Mouse (Mus musculus): ENCODE measurements at regions not wholly inside any gene's neighbourhood (a gene's known extent, or its start where the extent isn't known, plus 50 kb on each side); places are given as distances from the start of the nearest gene placed in this dataset.
A peak's percentile ranks its signal among the peaks of the same experiment; 100 is the strongest.
"Not testable (repeated sequence)": the region's sequence is repeated elsewhere in the genome, so short reads cannot be mapped to it uniquely, and the experiment has no call there.

DNA sequence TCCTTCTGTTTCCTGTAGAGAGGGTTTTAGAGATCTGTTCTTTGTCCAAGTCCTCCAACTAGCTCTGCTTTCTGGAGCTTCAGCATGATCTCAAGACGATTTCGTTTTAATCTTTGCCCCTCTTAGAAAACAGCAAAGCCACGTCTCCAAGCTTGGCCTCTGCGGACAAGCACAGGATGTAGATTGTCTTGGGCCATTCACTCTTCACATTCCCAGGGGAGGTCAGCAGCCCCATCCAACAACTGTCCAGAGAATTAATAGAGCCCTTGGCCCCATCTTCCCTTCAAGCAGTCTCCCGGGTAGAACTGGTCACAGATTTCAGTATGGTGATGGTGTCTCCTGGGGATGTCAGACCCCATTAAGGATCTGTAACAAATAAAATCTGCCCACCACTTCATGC lies 162.7 kb upstream of the Zfp637 start:
- DNase-seq (ENCODE audit: low spot score in 2 of 2) = no peak

- DNase-seq (ENCODE audit: low spot score in 2 of 2) = no peak
Observed at GRCm38 (mm10) chr6:117678877-117679276, 162.1 kb upstream of the Zfp637 start.

DNA sequence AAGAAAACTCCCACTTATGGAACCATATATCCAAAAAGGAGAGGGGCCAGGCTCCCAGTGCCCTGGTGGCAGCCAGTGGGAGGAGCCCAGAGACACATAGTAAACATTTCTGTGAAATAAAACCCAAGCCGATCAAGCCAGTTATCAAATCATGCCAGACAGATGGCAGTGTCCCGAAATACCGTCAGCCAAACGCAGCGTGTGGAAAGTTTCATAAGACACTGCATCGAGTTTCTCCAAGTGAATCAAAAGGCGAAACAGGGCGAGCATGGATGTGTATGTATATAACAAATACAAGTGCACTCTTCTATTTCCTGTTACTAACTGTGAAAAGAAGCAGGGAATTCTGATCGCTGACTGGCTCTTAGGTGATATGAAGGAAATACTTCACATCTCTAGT lies 154.8 kb upstream of the Zfp637 start:
- peak in 1 of 2 experiments; percentile 24 for DNase-seq (ENCODE audit: low spot score in 2 of 2)

DNA sequence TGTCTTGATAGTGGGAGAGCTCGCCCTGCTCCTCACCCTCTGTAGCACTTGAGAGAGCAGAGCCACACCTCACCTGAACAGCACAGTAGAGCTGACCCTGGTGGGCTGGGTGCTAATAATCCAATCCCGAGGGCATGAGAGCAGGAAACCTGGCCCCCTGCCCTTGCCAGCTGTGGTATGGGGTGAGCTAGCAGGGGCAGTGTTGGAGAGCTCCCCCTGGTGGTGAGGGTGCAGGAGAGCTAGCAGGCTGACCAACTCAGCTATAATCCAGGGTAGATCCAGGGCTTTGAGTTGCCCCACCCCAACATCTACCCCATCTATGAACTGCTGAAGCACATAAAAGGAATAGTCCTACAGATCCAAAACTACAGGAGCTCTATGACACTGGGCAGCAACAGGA lies 153.9 kb upstream of the Zfp637 start:
- no peak for DNase-seq (ENCODE audit: low spot score in 2 of 2)

DNA sequence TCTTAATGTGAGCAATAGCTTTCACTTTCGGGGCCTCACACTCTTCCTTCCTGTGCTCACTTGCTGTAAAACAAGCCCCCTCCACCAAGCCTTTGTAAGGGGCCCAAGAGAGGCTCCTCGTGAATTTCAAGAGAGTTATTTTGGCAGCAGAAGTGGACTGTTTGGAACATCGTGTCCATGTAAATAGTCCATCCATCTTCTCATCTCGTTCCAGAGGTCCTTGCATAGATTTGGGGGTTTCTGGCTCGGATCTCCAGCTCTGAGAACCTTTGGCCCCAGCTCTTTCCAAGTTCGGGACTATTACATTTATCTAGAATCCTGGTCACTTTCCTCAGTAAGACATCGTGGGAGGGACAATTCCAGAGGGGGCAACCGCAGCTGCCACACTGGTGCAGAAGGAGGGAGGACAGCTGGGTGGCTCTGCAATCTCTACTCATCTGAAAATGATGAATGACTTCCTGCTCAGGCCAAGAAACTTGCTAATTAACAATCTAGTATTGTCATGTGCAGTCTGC lies 152.3 kb upstream of the Zfp637 start:
- DNase-seq (ENCODE audit: low spot score in 2 of 2) = no peak

- no peak for DNase-seq (ENCODE audit: low spot score in 2 of 2)
Observed at GRCm38 (mm10) chr6:117700286-117700685, 140.7 kb upstream of the Zfp637 start.

GRCm38 (mm10) chr6:117701547-117701946 lies 139.4 kb upstream of the Zfp637 start:
- DNase-seq (ENCODE audit: low spot score in 2 of 2) = no peak

- DNase-seq (ENCODE audit: low spot score in 2 of 2) = no peak
Observed at GRCm38 (mm10) chr6:117706006-117706405, 135.0 kb upstream of the Zfp637 start.

GRCm38 (mm10) chr6:117709212-117709611 lies 131.8 kb upstream of the Zfp637 start:
- no peak for DNase-seq (ENCODE audit: low spot score in 2 of 2)

- no peak for DNase-seq (ENCODE audit: low spot score in 2 of 2)
Observed at GRCm38 (mm10) chr6:117715056-117715777, 125.8 kb upstream of the Zfp637 start.

DNA sequence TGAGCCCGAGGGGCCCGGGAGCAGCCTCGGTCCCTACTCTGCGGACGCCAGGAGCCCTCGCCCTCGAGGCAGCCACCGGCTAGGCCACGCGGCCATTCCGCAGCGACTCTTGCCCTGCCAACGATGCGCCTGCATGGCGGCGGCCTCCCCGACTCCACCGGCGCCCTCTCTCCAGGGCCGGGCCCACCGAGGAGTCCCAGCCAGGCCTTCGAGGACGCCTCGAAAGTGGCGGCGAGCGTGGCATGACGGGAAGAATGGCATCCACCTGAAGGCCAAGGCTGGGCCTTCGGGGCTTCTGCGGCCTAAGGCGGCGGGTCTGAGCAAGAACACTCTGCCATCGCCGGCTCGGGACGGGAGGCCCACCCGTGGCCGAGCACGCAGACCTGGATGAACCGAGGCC lies 124.6 kb upstream of the Zfp637 start:
- not testable (repeated sequence) for DNase-seq (ENCODE audit: low spot score in 2 of 2)

- not testable (repeated sequence) for DNase-seq (ENCODE audit: low spot score in 2 of 2)
Observed at GRCm38 (mm10) chr6:117752338-117752737, 88.6 kb upstream of the Zfp637 start.

DNA sequence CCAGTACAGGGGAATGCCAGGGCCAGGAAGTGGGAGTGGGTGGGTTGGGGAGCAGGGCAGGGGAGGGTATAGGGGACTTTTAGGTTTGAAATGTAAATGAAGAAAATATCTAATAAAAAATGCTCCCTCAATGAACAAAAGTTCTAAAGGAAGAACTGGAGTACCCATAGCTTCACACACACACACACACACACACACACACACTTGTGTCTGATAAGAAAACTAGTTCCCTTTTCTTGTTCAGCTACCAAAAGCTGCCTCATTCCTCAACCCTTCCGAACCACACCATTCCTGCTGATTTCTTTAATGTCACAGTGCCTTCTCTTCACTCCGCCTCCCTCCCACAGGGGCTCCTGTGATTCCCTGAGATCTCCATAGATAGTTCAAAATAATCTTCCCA lies 85.3 kb upstream of the Zfp637 start:
- DNase-seq (ENCODE audit: low spot score in 2 of 2) = not testable (repeated sequence)

GRCm38 (mm10) chr6:117756176-117756575 lies 84.8 kb upstream of the Zfp637 start:
- peak in 1 of 2 experiments; percentile 19 for DNase-seq (ENCODE audit: low spot score in 2 of 2)

GRCm38 (mm10) chr6:117758516-117758915 lies 82.5 kb upstream of the Zfp637 start:
- DNase-seq (ENCODE audit: low spot score in 2 of 2) = peak in 1 of 2 experiments; percentile 31

GRCm38 (mm10) chr6:117771506-117771905 lies 69.5 kb upstream of the Zfp637 start:
- no peak for DNase-seq (ENCODE audit: low spot score in 2 of 2)

GRCm38 (mm10) chr6:117772396-117772795 lies 68.6 kb upstream of the Zfp637 start:
- DNase-seq (ENCODE audit: low spot score in 2 of 2) = no peak

GRCm38 (mm10) chr6:117775304-117776050 lies 65.5 kb upstream of the Zfp637 start:
- no peak for DNase-seq (ENCODE audit: low spot score in 2 of 2)

GRCm38 (mm10) chr6:117778027-117778426 lies 63.0 kb upstream of the Zfp637 start:
- DNase-seq (ENCODE audit: low spot score in 2 of 2) = no peak

GRCm38 (mm10) chr6:117778481-117778880 lies 62.5 kb upstream of the Zfp637 start:
- DNase-seq (ENCODE audit: low spot score in 2 of 2) = no peak

DNA sequence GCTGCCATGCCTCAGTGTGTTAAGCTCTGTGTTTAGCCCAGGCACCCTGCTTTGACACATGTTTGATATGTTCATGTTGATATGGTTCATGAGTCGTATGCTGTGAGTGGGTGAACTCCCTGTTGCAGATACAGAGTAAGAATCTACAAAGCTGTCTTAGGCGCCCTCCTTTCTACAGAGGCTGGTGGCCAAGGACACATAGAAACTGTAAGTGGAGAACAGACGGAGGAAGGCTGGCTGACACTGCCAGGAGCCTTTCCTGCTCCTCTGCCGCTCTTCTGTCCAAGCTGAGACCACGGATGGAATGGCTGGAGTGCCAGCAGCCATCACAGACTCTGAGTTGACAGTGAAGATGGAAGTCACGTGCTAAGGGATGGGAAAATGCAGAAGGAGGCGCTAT lies 62.0 kb upstream of the Zfp637 start:
- no peak for DNase-seq (ENCODE audit: low spot score in 2 of 2)

DNA sequence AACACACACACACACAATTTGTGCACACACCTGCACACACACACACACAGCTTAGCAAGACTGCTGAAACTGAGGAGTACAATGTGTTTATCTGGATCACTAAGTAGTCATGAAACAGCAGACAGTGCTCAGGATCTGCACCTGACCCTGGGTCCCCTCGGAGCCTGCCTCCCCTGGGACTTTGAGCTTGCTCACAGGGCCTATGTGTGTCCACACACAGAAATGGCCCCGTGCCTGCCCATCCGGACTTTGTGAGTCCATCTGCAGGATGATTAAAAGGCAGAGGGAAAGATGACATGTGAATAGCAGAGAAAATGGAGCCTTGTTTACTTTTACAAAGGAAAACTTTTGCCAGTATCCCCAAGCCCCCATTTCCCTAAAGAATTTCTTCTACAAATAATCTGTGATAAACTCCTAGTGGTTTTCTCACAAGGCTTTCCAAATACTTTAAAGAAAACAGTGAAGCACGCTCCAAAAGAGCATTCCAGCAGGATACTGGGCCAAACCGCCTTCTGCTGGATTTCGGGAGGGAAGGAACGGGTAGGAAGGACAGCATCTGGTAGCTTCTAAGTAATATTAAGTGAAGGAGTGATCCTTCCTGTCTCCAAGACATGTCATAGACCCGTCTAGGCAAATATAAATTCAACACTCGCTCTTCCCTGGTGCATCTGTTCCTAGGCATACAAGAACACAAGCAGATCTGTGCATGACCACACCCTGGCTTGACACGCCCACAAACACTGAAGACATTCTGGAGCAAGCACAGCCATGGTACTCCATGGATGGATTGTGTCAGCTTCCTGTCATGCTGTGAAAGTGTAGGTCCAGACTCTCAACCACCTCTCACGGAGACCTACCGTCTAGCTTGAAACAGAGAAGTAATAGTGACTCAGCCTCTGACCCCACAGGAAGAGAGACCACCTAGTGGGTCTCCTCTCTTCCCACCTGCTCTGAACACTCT lies 52.1 kb upstream of the Zfp637 start:
- no peak for DNase-seq (ENCODE audit: low spot score in 2 of 2)
